Mouse (Mus musculus): ENCODE measurements around the gene Ugt1a2.

Gene Ugt1a2

DNA sequence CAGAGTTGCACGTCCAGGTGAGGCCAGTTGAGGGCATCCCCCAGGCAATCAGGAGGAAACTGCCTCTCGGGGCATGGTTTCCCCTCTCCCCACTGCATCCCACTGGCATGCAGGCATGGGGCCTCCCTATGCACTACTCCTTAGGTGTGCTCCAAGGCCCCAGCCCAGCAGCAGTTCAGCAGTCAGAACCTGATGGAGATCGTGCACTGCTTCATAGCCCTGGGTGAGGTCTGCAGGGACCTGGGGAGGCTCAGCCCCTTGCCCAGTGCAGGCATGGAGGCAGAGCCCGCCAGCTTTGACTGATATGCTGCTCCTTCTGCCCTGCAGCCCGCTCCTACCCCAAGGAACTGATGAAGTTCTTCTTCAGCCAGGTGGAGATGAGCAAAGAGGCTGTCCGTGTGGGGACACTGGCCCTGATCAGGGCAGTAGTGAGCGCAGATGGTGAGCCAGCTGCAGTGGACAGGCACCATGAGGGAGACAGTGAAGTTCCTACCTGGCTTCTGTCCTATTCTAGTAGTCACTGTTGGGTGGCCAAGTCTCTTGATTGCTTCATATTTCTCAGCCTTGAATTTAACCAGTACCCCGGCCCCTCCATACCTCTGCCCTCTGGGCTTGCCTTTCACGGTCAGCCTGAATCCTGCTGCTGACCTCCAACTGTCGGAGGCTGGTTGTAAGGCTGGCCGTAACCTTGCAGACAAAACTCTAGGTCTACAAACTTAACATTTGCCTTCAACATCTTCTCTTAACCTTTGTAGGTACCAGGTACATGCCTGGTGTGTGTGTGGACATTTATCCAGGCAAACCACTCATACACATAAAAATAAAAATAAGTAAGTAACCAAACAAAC is 34.9 kb downstream of the Ugt1a2 start:
- no peak for DNase-seq

DNA sequence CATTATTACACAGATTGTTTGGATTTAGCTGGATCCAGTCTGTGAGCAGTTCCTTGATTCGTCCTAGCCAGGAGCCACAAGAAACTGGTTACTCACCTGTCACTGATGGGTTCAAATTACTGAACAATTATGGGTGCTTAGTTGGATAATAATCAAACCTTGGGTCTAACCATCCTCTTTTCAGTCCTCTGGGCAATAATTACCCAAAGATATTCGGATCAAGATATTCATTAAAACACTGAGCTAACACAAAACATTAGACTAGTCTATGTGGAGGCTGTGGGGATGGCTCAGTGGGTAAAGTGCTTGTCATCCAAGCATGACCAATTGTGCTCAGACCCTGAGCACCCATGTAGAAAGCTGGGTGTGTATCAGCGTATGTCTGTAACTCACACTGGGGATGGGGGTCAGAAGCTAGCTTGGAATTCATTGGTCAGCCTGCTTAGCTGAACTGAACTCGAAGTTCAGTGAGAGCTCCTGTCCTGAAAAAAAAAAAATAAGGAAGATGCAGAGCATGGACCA is 35.6 kb downstream of the Ugt1a2 start:
- no peak for DNase-seq

- no peak for DNase-seq
These were observed 36.9 kb downstream of the Ugt1a2 start for GRCm38 (mm10) chr1:88237311-88237710.

DNA sequence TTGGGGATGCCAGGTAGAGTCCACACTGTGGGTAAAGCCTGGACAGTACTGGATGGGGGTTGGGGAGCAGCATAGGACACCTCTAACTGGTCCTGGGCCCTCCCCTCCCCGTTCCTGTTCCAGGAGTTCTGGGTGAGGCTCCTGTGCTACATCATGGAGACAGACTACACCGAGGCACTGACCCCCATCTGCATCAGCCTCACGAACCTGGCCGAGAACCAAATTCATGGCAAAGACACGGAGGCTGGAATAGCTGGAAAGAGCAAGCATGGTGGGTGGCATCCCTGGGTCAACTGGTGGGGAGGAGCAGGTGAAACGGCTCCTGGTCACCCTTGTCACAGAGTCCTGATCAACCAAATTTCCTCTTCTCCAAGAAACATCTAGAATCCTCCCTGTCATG is 38.4 kb downstream of the Ugt1a2 start:
- no peak for DNase-seq

DNA sequence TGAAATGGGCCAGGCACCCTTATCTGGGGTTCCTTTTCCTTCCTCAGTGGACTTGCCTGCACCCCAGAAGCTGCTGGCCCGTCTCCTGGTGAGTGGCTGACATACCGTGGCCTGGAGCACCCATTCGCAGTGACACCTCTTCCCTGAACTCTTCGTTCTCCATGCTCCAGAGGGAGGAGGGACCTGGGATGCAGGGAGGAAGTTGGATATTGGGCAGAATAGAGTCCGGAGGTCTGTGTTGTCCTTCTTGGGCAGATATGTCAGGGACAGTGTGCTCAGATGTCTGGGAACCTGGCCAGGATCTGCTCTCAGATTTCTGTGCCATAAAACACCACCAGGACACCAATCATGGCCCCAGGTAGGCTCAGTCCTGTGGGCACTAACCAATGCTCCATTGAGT is 39.7 kb downstream of the Ugt1a2 start:
- DNase-seq: no peak

- no peak for DNase-seq
These were observed 40.2 kb downstream of the Ugt1a2 start for GRCm38 (mm10) chr1:88240579-88240978.

DNA sequence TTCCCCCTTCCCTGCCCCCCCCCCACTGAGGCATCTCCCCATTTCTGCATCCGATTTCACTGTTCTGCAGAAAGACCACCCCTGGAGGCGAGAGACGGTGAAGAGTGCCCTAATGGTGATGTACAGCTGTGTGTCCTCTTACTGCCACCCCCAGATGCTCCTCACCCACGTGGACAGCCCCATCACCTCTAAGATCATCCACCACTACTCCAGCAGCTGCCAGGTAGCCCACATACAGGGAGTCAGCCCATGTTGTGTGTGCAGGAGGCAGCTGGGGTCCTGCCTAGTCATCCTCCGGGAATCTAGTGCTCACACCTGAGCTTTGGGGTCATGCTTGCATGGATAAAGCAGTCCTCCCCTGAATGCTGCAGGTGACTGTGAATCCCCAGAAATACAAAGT is 43.5 kb downstream of the Ugt1a2 start:
- no peak for DNase-seq

DNA sequence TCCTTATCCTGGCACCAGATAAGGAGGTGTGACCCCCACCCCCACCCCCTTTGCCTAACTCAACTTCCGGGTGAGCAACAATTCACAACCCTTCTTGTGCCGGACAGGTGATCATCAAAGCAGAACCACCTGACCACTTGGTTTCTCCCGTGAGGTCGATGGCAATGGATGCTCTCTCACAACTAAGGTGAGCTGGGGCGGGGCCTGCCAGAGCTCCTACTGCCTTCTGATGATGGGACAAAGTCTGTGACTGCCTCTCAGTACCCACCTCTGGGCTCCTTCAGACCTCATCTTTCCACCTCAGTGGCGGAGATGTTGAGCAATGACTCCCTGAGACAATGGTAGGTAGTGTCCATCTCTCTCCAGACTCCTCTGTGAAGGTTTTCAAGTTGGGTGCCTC is 45.5 kb downstream of the Ugt1a2 start:
- DNase-seq: no peak

DNA sequence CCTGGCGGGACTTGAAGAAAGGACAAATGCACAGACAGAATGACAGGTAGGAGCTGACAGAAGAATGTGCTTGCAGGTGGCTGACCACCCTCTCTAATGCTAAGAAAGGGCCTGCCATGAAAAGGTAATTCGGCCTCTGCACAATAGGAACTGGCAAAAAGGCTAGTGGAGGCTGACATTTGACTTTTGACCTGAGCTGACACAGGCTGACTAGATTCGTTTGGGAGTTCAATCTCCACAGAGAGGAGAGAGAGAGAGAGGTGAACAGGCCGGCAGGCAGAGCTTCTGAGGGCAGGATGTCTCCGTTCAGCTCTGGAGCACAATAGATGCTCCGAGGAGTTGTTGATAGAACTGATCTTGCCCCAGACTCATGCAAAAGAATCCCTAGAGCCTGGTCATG is 46.0 kb downstream of the Ugt1a2 start:
- DNase-seq: no peak

- no peak for DNase-seq
These were observed 47.3 kb downstream of the Ugt1a2 start for GRCm38 (mm10) chr1:88247660-88248059.

- DNase-seq: no peak
These were observed 48.3 kb downstream of the Ugt1a2 start for GRCm38 (mm10) chr1:88248658-88249057.

DNA sequence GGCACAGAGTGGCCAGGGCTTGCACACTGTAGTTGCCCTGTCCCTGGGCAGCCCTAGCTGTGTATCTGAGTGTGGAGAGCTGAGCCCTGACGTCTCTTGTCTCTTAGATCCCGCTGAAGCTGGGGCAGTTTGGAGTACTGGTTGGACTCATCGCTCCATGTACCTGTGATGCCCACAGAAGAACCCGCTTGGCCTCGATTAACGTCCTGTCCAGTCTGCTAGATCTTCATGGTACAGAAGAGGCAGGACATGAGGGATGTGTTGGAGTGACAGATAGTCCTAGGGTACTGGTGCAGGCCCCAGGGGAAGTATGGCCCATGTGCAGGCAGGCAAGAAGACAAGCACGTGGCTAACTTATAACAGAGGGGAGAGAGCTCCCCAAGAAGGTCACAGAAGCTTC is 49.2 kb downstream of the Ugt1a2 start:
- no peak for DNase-seq

GRCm38 (mm10) chr1:88250023-88250422 is 49.6 kb downstream of the Ugt1a2 start:
- no peak for DNase-seq

GRCm38 (mm10) chr1:88253106-88253505 is 52.7 kb downstream of the Ugt1a2 start:
- DNase-seq: no peak

DNA sequence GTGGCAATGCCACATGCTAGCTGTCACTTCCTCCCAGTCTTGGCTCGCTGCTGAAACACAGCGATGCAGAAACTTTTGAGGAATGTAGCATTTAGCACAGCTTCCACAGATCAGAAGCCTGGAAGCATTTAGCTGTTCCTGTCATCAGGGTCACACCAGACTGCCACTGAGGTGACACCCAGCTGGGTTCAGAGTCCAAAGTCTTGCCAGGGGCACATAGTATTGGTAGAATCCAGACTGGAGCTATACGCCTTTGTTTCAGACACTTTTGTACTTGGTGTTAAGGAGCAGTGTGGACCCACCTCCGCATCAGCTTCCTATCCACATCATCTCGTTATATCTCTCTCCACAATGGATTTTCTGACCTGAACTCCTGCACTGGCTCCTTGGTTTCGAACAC is 53.1 kb downstream of the Ugt1a2 start:
- DNase-seq: no peak

GRCm38 (mm10) chr1:88254793-88255465 is 54.5 kb downstream of the Ugt1a2 start:
- no peak for DNase-seq

DNA sequence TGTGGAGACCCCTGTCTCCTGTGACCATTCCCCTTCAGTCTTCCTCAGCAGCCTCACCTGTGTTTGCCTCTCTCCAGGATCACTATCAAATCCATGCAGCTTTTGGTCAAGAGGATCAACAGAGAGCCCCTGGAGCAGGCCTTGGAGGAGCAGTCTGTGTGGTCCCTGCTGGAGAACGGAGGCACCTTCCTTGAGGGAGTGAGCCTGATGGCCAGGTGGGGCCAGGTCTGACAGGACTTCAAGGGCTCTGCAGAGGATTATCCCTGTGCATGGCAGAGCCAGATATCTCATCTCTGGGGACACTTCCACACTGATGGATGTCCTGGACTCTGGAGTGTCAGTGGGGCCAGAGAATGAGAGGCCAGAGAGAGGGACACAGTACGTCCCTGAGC is 55.1 kb downstream of the Ugt1a2 start:
- DNase-seq: no peak

GRCm38 (mm10) chr1:88255989-88256754 is 55.8 kb downstream of the Ugt1a2 start:
- no peak for DNase-seq

GRCm38 (mm10) chr1:88256886-88257663 is 56.7 kb downstream of the Ugt1a2 start:
- DNase-seq: no peak

GRCm38 (mm10) chr1:88257681-88258080 is 57.3 kb downstream of the Ugt1a2 start:
- no peak for DNase-seq

GRCm38 (mm10) chr1:88258361-88258760 is 58.0 kb downstream of the Ugt1a2 start:
- no peak for DNase-seq

GRCm38 (mm10) chr1:88258881-88259642 is 58.7 kb downstream of the Ugt1a2 start:
- DNase-seq: no peak

Data from right cerebral cortex, postnatal 4 days (tissue).